Mouse (Mus musculus) E14TG2a.4 (cell line): ENCODE data around the gene Hspb2.

Experiments
- H3K27me3 ChIP-seq: 2 replicates; pipeline ENCODE4 v1.6.1; 2014; ENCODE audit warnings: low read length, control low read depth; ENCODE audit not compliant: insufficient read depth
- H3K36me3 ChIP-seq: 2 replicates; pipeline ENCODE4 v1.6.1; 2014; ENCODE audit warnings: low read length, control low read depth; ENCODE audit not compliant: insufficient read depth
- H3K4me1 ChIP-seq: replicated peaks from 2 replicates; pipeline ENCODE4 v1.6.1; 2014; ENCODE audit warnings: low read depth, low read length, control low read depth
- H3K4me3 ChIP-seq: replicated peaks from 2 replicates; pipeline ENCODE4 v1.5.1; 2014; ENCODE audit warnings: mild to moderate bottlenecking, low read length
- H3K9me3 ChIP-seq: 2 replicates; pipeline ENCODE4 v1.6.1; 2014; ENCODE audit warnings: low read length, control low read depth
- CTCF ChIP-seq: conservative IDR thresholded peaks from 2 replicates; pipeline ENCODE4 v1.5.1; 2014; ENCODE audit warnings: low read length
- NANOG ChIP-seq: IDR thresholded peaks from 2 replicates; pipeline ENCODE4 v1.6.1; 2014; ENCODE audit warnings: borderline replicate concordance, low read length, mixed read lengths
- POU5F1 ChIP-seq: IDR thresholded peaks from 2 replicates; pipeline ENCODE4 v1.6.1; 2014; ENCODE audit warnings: low read length, borderline replicate concordance

The Hspb2 gene

DNA sequence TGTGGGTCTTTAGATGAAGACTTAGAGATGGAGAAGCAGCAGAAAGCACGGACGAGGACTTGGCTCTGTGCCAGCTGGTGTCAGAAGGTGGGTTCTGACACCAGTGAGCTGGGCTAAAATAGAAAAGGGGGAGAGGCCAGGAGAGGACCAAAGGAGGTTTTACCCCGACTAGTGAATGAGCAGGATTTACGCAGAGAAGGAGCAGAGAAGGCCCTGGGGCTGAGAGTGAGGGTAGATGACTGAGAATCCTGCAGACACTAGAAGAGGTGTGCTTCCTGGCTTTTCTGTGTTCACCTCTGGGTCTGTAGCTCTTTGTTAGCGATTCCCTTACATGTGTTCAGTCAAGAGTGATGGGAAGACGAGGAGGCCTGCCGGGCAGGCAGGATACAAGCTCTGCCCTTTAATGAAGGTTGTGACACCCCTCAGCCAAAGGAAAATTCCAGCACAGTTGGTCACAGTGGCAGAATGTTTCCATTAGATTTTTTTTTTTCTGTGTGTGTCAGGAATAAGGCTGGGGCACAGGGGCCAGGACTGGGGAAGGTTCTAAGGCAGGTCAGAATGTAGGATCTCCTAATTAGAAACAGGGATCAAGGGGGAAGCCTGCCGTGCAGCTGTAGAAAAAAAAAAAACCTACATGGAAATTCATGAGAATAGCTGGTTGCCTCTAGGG is 26.1 kb downstream of the Hspb2 start:
- peak overlapping the region; percentile 83 for H3K4me3 ChIP-seq
- H3K4me1 ChIP-seq: peaks cover 81% of the 10 kb centered on the region
- H3K27me3 ChIP-seq: no peaks in the 10 kb centered on the region
- TF ChIP-seq CTCF: no peak
- H3K36me3 ChIP-seq: peaks cover 10% of the 10 kb centered on the region
- H3K9me3 ChIP-seq: no peaks in the 10 kb centered on the region

DNA sequence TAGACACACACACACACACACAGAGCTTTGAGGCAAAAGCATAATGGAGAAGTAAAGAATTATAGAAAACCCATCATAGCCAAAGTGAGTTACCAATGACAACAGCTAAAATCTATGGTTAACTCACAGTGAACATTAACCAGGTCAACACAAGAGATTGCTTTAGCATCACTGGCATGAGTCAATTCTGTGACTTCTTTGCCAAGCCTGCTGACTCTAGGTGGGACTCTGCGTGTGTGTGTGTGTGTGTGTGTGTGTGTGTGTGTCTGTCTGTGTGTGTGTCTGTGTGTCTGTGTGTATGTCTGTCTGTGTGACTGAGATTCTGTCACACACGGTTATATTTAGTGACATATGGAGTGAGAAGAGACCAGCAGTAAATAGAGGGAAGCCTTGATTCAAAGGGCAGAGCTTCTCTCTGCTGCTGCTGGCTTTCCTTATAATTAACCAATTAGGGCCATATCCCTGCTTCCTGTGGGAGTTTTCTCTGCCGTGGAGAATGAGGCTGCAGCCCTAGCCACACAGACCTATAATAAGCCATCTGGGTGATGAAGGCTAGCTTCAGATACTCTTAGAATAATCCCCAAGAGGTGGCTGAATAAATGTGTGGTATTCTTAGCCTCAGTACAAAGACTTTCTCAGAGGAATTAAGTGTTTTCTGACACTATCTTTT is 27.4 kb downstream of the Hspb2 start:
- no peaks in the 10 kb centered on the region for H3K27me3 ChIP-seq
- no peak overlapping the region for H3K4me3 ChIP-seq
- no peaks in the 10 kb centered on the region for H3K9me3 ChIP-seq
- H3K36me3 ChIP-seq: peaks cover 10% of the 10 kb centered on the region
- H3K4me1 ChIP-seq: peaks cover 82% of the 10 kb centered on the region
- TF ChIP-seq CTCF: no peak
- TF ChIP-seq POU5F1: no peak
- no peak for TF ChIP-seq NANOG

DNA sequence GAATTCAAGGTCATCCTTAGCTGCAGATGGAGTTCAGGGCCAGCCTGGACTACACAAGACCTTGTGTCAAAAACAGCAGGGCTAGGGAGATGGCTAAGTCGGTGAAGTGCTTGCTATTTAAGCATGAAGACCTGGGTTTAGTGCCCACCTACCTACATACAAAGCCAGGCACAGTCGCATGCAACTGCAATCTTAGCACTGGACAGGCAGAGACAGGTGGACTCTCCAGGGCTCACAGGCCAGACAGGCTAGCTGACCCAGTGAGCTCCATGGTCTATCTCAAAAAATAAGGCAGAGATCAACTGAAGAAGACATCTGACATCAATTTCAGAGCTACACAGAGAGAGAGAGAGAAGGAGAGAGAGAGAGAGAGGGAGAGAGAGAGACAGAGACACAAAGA is 28.0 kb downstream of the Hspb2 start:
- TF ChIP-seq POU5F1: no peak
- no peak for TF ChIP-seq NANOG
- no peak for TF ChIP-seq CTCF
- Histone ChIP-seq H3K9me3 (no peaks in the 10 kb centered on the region), H3K36me3 (peaks cover 10% of the 10 kb centered on the region), H3K4me1 (peaks cover 75% of the 10 kb centered on the region), H3K4me3 (no peak overlapping the region), H3K27me3 (no peaks in the 10 kb centered on the region)

DNA sequence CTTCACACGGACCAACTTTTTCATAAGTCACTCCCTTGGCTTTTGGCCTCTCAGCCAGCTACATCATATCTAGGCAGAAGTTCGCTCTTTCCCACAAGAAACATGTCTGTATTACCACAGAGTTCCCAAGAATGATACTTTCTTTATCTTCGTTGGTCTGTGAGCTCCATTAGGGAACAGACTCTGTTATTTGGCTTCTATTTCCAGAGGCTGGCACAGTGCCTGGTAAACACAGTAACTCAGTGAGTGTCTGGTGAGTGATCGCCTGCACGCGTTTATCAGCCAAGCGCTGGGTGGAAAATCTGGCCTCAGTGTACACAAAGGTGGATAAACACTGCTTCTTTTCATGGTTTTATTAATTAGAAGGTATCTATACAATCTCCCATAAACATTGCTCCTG is 28.7 kb downstream of the Hspb2 start:
- H3K27me3 ChIP-seq: no peaks in the 10 kb centered on the region
- H3K36me3 ChIP-seq: peaks cover 10% of the 10 kb centered on the region
- no peaks in the 10 kb centered on the region for H3K9me3 ChIP-seq
- H3K4me1 ChIP-seq: peaks cover 69% of the 10 kb centered on the region
- TF ChIP-seq CTCF (no peak), NANOG (no peak)
- no peak overlapping the region for H3K4me3 ChIP-seq

DNA sequence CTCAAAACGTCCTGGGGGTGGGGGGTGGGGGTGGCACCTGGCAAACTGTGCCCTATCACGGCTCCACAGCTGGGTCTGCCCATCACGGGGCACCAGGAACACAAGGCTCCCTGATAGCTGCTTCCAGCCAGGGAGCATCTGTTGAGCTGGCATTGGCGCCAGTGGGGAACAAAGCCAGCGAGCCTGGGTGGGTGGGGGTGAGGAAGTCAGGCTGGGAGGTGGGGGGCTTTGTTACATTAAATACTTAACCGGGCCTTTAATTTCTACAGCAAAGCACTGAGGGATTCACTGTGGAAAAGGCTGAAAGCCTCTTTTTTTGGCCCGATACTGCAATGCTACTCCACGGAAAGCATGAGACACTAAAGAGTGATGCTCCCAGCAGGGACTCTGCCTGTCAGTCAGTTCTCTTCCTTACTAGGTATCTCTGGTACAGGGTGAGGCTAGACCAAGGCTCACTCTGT is 29.7 kb downstream of the Hspb2 start:
- Histone ChIP-seq H3K27me3 (no peaks in the 10 kb centered on the region), H3K4me3 (0 out of 2 replicates have a peak overlapping the region, but pooled peaks have one; percentile 20), H3K9me3 (no peaks in the 10 kb centered on the region), H3K36me3 (peaks cover 10% of the 10 kb centered on the region), H3K4me1 (peaks cover 65% of the 10 kb centered on the region)
- no peak for TF ChIP-seq CTCF
- no peak for TF ChIP-seq POU5F1
- no peak for TF ChIP-seq NANOG

DNA sequence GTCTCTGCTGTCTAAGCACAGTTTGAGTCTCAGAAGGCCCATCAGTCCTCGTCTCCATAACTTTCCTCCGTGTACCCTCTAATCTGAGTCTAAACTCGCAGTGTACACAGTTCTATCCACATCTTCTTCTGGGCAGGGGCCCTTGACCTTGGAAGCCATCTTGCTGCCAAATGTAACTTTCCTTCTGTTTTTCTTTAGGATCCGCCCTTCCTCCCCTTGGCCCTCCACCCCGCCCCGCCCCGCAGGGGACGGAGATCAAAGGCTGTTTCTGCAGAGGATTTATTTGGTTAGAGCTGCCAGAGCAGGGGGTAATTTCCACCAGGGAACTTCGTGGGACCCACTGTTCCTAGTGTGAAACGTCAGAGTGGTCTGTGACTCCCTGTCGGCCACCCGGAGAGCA is 31.1 kb downstream of the Hspb2 start:
- peaks cover 52% of the 10 kb centered on the region for H3K4me1 ChIP-seq
- no peaks in the 10 kb centered on the region for H3K9me3 ChIP-seq
- no peaks in the 10 kb centered on the region for H3K27me3 ChIP-seq
- H3K4me3 ChIP-seq: no peak overlapping the region
- TF ChIP-seq POU5F1 (no peak), NANOG (no peak), CTCF (no peak)
- peaks cover 10% of the 10 kb centered on the region for H3K36me3 ChIP-seq

DNA sequence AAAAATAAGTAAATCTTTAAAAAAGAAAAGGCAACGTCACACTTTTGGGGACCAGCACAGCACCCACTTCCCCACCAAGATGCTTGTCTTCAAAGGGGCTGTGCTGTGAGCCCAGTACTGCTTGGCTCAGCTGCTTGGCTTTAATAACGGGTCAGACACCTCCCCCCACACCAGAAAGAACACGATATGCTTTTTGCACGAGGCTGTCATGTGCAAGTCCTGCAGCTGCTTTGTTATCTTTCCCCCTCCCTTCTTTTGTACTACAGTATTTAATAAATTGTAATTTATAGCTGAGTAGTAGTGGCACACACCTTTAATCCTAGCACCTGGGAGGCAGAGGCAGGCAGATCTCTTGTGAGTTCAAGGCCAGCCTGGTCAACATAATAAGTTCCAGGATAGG is 33.3 kb downstream of the Hspb2 start:
- H3K36me3 ChIP-seq: peaks cover under 1% of the 10 kb centered on the region; the same call in 1 of the 2 replicates
- TF ChIP-seq NANOG (no peak), POU5F1 (no peak), CTCF (no peak)

DNA sequence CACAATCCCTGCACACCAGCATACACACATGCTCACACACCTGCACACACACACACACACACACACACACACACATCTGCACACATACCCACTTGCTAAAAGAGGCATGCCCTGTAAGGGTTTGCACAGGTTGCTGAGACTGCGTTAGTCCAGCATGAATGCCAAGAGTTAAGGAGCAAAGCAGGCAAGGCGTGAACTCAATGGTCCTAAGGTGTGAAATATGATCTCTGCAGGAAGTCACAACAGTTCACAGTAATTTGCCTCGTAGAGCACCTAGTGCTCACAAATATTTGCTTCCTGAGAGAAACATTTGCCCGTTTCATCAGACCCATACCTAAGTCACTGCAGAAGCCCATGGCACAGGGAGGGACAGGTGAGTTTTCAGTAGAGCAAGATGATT is 38.0 kb downstream of the Hspb2 start:
- peaks cover 7% of the 10 kb centered on the region; the same call in 1 of the 2 replicates for H3K4me1 ChIP-seq
- H3K36me3 ChIP-seq: peaks cover 6% of the 10 kb centered on the region; the same call in 1 of the 2 replicates
- no peaks in the 10 kb centered on the region for H3K9me3 ChIP-seq
- no peak overlapping the region for H3K4me3 ChIP-seq
- no peak for TF ChIP-seq NANOG
- no peak for TF ChIP-seq POU5F1
- no peak for TF ChIP-seq CTCF
- H3K27me3 ChIP-seq: no peaks in the 10 kb centered on the region

More for the DNA sequence above, 33.3 kb downstream of the Hspb2 start:
- Histone ChIP-seq H3K27me3 (no peaks in the 10 kb centered on the region), H3K4me3 (no peak overlapping the region), H3K9me3 (no peaks in the 10 kb centered on the region), H3K4me1 (peaks cover 38% of the 10 kb centered on the region)

DNA sequence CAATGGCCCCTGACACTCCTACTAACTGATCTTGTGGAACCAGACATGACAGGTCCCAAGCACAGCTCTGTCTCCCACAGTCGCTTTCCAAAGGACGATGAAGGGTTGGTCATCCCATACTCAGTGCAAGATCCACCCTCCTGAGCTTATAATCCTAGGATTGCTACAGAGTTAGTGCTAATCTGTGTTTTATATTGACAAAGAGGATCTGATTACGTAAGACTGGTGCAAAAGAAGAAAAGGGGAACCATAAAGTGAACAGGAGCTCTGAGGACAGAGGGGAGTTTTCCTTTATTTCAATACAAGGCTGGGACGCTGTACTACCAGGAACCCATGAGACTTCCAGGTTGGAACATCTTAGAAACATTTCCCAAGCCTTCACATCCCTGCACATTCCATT is 40.8 kb downstream of the Hspb2 start:
- peaks cover 10% of the 10 kb centered on the region; the same call in 1 of the 2 replicates for H3K36me3 ChIP-seq
- no peaks in the 10 kb centered on the region for H3K9me3 ChIP-seq
- TF ChIP-seq POU5F1: no peak
- no peak for TF ChIP-seq CTCF
- no peak for TF ChIP-seq NANOG
- H3K27me3 ChIP-seq: no peaks in the 10 kb centered on the region
- no peak overlapping the region for H3K4me3 ChIP-seq
- H3K4me1 ChIP-seq: peaks cover 4% of the 10 kb centered on the region; the same call in 1 of the 2 replicates
